Mouse (Mus musculus) stomach, embryonic 16.5 days (tissue): ENCODE measurements at regions not wholly inside any gene's neighbourhood (a gene's known extent, or its start where the extent isn't known, plus 50 kb on each side); places are given as distances from the start of the nearest gene placed in this dataset.

Source experiments
- ATAC-seq: fragments of 200-750 bp; cut with Nextera tagmentation; 2 replicates; pipeline ENCODE4 v1.8.0; 2017; ENCODE audit warnings: moderate number of reproducible peaks, moderate TSS enrichment; ENCODE audit not compliant: insufficient read depth, low FRiP score
- H3K27ac ChIP-seq: fragments of 300-500 bp; sonication (generic); 2 replicates; pipeline ENCODE4 v1.5.1; 2014; ENCODE audit warnings: low read length
- H3K27me3 ChIP-seq: fragments of 300-500 bp; sonication (generic); 2 replicates; pipeline ENCODE4 v1.6.1; 2014; ENCODE audit warnings: low read length, control low read depth, mixed read lengths; ENCODE audit not compliant: control insufficient read depth, insufficient read depth
- H3K36me3 ChIP-seq: fragments of 300-500 bp; sonication (generic); 2 replicates; pipeline ENCODE4 v1.6.1; 2014; ENCODE audit warnings: low read length; ENCODE audit not compliant: control insufficient read depth, insufficient read depth
- H3K4me1 ChIP-seq: fragments of 300-500 bp; sonication (generic); 2 replicates; pipeline ENCODE4 v1.6.1; 2014; ENCODE audit warnings: low read length, control low read depth, mixed read lengths; ENCODE audit not compliant: control insufficient read depth, insufficient read depth
- H3K4me2 ChIP-seq: fragments of 300-500 bp; sonication (generic); 2 replicates; pipeline ENCODE4 v1.6.1; 2014; ENCODE audit warnings: low read depth, low read length, mixed read lengths
- H3K4me3 ChIP-seq: fragments of 300-500 bp; sonication (generic); replicated peaks from 2 replicates; pipeline ENCODE4 v1.5.1; 2014; ENCODE audit warnings: mild to moderate bottlenecking, low read length
- H3K9ac ChIP-seq: fragments of 300-500 bp; sonication (generic); 2 replicates; pipeline ENCODE4 v1.6.1; 2014; ENCODE audit warnings: low read length
- H3K9me3 ChIP-seq: fragments of 300-500 bp; sonication (generic); replicated peaks from 2 replicates; pipeline ENCODE4 v1.6.1; 2016; ENCODE audit warnings: low read length, control low read depth; ENCODE audit not compliant: control insufficient read depth
- WGBS: fragments of 180-500 bp; shearing (Covaris S2); extraction: QIAGEN DNeasy Blood & Tissue Kit; methylation state at CpG from one replicate; pipeline ENCODE4 v1.1.7; 2014; 5-methylcytosine and 5-hydroxymethylcytosine counted together

DNA sequence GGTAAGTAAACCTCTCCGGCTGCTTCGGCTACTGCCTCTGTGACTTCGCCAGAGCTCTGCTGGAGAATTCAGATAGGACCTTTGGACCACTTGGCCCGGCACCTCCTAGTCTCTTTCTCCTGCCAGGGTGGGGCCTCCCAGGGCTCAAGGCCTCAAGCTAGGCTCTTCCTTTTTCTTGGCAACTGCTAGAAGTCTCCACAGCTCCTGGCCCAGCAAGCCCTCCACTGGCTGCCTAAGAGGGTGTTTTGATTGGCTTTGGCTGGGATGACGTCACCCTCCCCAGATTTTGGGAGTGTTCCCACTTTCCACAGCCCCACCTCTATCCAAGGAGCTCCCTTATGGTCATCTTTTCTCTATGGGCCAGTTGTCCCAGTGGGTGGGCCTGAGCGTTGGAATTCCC is 949.4 kb downstream of the 4930447A16Rik start:
- peak; percentile 55 for ATAC-seq
- Histone ChIP-seq H3K36me3 (no peaks in the 10 kb centered on the region), H3K9ac (no peak overlapping the region), H3K4me3 (no peak overlapping the region), H3K27me3 (no peaks in the 10 kb centered on the region), H3K4me2 (no peak overlapping the region), H3K9me3 (no peaks in the 10 kb centered on the region), H3K27ac (peak overlapping the region; percentile 50), H3K4me1 (peaks cover 10% of the 10 kb centered on the region)
- 55% methylated on average over 6 of the region's 6 CpGs for WGBS

DNA sequence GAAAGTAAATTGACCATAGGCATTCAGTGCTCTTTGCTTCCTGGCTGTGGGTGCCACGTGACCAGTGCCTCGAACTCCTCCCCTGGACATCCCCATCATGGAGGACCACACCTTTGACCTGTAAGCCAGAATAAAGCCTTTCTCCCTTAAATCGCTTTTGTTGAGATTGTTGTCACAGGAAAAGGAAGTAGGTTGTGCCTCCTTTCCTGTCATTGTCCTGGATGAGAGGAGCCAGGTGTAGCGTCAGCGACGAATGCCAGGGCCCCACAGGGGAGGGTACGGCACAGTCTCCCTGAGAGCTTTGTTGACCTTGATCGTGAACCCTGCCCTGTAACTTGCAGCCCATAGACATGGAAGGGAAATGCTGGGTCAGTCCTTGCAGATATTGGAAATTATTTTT is 952.8 kb downstream of the 4930447A16Rik start:
- H3K9ac ChIP-seq, result no peak overlapping the region
- H3K36me3 ChIP-seq, result no peaks in the 10 kb centered on the region
- no peak for ATAC-seq
- no peaks in the 10 kb centered on the region for H3K9me3 ChIP-seq
- peaks cover 10% of the 10 kb centered on the region for H3K4me1 ChIP-seq
- H3K27ac ChIP-seq, result no peak overlapping the region
- 61% methylated on average over 8 of the region's 8 CpGs for WGBS
- no peak overlapping the region for H3K4me2 ChIP-seq
- H3K4me3 ChIP-seq, result no peak overlapping the region
- no peaks in the 10 kb centered on the region for H3K27me3 ChIP-seq

DNA sequence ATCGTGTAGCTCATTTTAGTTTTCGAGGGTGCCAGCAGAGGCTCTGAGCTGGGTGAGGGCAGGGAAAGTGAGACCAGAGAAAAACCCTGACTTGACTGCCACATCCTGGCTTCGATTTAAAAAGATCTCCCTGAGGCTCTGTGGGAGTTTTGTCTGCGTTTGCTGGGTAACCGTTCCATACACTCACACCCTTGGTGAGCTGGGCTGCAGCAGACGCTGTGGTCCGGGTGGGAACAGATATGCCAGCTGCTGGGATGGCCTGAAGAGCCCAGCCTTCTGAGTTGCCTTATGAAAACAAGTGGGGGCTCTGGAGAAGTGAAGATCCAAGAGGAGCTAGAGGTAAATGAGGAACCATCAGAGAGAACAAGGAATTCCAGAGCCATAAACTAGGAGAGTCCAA is 962.3 kb downstream of the 4930447A16Rik start:
- Histone ChIP-seq H3K4me3 (no peak overlapping the region), H3K4me2 (no peak overlapping the region), H3K9ac (no peak overlapping the region), H3K27ac (no peak overlapping the region), H3K9me3 (no peaks in the 10 kb centered on the region), H3K36me3 (no peaks in the 10 kb centered on the region), H3K4me1 (peaks cover 24% of the 10 kb centered on the region), H3K27me3 (no peaks in the 10 kb centered on the region)
- no peak for ATAC-seq
- 72% methylated on average over 7 of the region's 7 CpGs for WGBS

DNA sequence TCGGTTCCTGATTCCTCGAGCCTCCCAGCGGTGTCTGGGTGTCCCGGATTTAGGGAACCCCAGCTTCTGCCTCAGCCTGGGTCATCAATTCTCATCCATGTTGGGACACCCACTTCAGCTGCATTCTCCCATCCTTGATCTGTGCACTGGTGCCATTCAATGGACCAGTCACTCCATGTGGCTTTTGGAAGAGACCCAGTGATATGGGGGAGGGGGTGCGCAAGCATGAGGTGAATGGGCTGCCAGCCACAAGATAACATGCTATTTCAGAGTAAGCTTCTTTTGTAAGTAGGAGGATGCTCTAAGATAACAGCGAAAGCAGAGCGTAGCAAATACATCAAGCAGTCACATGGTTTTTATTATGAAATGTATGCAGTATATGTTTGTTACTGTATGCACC is 963.1 kb downstream of the 4930447A16Rik start:
- WGBS, result 86% methylated on average over 7 of the region's 7 CpGs
- no peak for ATAC-seq
- Histone ChIP-seq H3K27ac (no peak overlapping the region), H3K27me3 (no peaks in the 10 kb centered on the region), H3K9me3 (no peaks in the 10 kb centered on the region), H3K4me2 (no peak overlapping the region), H3K4me1 (peaks cover 24% of the 10 kb centered on the region), H3K9ac (no peak overlapping the region), H3K36me3 (no peaks in the 10 kb centered on the region), H3K4me3 (no peak overlapping the region)

DNA sequence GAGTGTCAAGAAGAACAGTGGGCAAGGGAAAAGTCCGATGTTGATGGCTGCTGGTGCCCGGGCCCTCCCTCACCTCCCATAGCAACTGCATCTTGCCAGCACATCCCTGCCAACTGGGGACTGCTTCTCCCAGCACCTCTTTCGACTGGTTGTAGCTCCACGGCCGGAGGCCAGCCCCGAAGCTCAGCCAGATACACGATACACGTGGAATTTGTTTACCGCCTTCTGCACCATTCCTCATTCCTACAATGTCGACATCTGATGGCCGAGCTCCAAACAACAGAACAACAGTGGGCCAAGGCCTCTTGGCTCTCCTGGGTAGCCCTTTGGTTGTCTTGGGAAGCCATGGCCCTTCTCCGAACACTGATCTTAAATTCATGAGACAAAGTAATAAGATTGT is 965.1 kb downstream of the 4930447A16Rik start:
- Histone ChIP-seq H3K9me3 (no peaks in the 10 kb centered on the region), H3K4me2 (no peak overlapping the region), H3K9ac (no peak overlapping the region), H3K36me3 (no peaks in the 10 kb centered on the region), H3K27me3 (no peaks in the 10 kb centered on the region), H3K4me1 (peaks cover 12% of the 10 kb centered on the region), H3K27ac (no peak overlapping the region), H3K4me3 (no peak overlapping the region)
- 77% methylated on average over 12 of the region's 12 CpGs for WGBS
- no peak for ATAC-seq

GRCm38 (mm10) chr15:38391420-38391819 is 966.1 kb downstream of the 4930447A16Rik start:
- Histone ChIP-seq H3K9me3 (no peaks in the 10 kb centered on the region), H3K36me3 (no peaks in the 10 kb centered on the region), H3K4me2 (no peak overlapping the region), H3K27ac (peak overlapping the region; percentile 86), H3K27me3 (no peaks in the 10 kb centered on the region), H3K4me3 (no peak overlapping the region), H3K9ac (no peak overlapping the region), H3K4me1 (peaks cover 12% of the 10 kb centered on the region)
- peak; percentile 94 for ATAC-seq
- 50% methylated on average over 6 of the region's 6 CpGs for WGBS

- peak; percentile 38; the same call in 1 of the 2 replicates for ATAC-seq
- 27% methylated on average over 4 of the region's 4 CpGs for WGBS
- H3K9ac ChIP-seq, result 0 out of 2 replicates have a peak overlapping the region, but pooled peaks have one; percentile 9
These were observed 966.5 kb downstream of the 4930447A16Rik start for GRCm38 (mm10) chr15:38391860-38392259.

DNA sequence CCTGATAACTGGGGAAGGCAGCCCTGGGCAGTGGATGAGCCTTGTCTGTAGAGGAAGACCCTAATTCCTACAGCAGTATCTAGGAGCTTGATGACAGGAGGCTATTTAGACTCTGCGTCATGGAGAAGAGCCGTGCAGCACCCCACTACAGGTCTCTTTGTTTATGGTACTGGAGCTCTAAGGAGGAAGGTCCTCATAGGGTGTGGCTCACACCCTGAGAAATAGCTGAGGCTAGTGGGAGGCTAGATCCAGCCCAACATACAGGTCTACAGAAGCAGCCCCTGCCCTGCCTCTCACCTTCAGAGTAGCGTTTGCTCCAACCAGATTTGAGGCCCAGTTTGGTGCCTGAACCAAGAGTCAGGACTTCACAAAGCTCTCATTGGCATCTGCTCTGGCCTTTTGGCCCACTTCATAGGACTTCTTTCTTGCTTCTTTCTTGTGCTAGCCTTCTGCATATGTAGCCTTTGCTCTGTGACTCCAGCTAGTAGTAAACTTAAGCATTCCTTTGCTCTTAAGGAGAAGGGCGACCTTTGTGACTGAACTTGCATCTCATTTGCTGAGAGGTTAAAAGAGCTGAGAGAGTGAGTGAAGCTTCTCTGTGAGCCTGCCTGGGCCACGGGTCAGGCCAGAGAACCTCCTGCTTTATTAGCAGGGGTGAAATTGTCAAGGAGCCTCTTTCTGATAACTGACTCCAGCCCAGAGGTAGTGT is 967.2 kb downstream of the 4930447A16Rik start:
- Histone ChIP-seq H3K4me1 (peaks cover 12% of the 10 kb centered on the region), H3K9ac (0 out of 2 replicates have a peak overlapping the region, but pooled peaks have one; percentile 9), H3K4me2 (no peak overlapping the region), H3K27me3 (no peaks in the 10 kb centered on the region), H3K9me3 (no peaks in the 10 kb centered on the region), H3K4me3 (no peak overlapping the region), H3K27ac (peak overlapping the region; percentile 86; the same call in 1 of the 2 replicates), H3K36me3 (no peaks in the 10 kb centered on the region)
- no peak for ATAC-seq
- WGBS, result 54% methylated on average over 5 of the region's 5 CpGs

More at GRCm38 (mm10) chr15:38391860-38392259, 966.5 kb downstream of the 4930447A16Rik start:
- H3K36me3 ChIP-seq, result no peaks in the 10 kb centered on the region
- H3K27me3 ChIP-seq, result no peaks in the 10 kb centered on the region
- H3K4me3 ChIP-seq, result no peak overlapping the region
- peaks cover 12% of the 10 kb centered on the region for H3K4me1 ChIP-seq
- no peaks in the 10 kb centered on the region for H3K9me3 ChIP-seq
- H3K27ac ChIP-seq, result peak overlapping the region; percentile 86
- H3K4me2 ChIP-seq, result no peak overlapping the region

DNA sequence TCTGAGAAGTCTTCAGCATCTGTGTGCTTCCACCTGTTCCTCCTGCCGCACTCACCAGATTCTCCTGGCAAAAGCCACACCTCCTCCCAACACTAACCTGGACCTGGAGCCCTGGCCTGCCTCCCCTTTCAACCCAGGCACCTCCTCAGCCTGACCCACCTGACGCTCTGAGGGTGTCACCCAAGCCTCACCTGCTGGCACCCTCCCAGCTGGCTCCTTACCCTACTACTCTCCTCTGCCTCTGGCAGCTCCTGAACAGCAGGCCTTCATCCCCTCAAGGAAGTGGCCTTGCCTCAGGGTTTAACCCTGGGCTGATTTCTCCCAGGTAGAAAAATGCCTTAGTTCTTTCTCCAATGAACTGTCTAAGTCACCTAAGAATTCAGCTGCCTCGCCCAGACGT is 973.5 kb downstream of the 4930447A16Rik start:
- peak; percentile 69 for ATAC-seq
- H3K36me3 ChIP-seq, result no peaks in the 10 kb centered on the region
- H3K27me3 ChIP-seq, result no peaks in the 10 kb centered on the region
- no peaks in the 10 kb centered on the region for H3K9me3 ChIP-seq
- H3K4me3 ChIP-seq, result no peak overlapping the region
- no peak overlapping the region for H3K27ac ChIP-seq
- H3K4me1 ChIP-seq, result peaks cover 7% of the 10 kb centered on the region
- 65% methylated on average over 4 of the region's 4 CpGs for WGBS
- H3K4me2 ChIP-seq, result no peak overlapping the region
- H3K9ac ChIP-seq, result no peak overlapping the region
